Mouse (Mus musculus) kidney, adult 9 months (tissue): ENCODE measurements at regions not wholly inside any gene's neighbourhood (a gene's known extent, or its start where the extent isn't known, plus 50 kb on each side); places are given as distances from the start of the nearest gene placed in this dataset.
"Not testable (repeated sequence)": the region's sequence is repeated elsewhere in the genome, so short reads cannot be mapped to it uniquely, and the experiment has no call there.

ENCODE experiments used
- DNase-seq: peaks from one replicate; pipeline ENCODE4 v3.0.0; 2022

DNA sequence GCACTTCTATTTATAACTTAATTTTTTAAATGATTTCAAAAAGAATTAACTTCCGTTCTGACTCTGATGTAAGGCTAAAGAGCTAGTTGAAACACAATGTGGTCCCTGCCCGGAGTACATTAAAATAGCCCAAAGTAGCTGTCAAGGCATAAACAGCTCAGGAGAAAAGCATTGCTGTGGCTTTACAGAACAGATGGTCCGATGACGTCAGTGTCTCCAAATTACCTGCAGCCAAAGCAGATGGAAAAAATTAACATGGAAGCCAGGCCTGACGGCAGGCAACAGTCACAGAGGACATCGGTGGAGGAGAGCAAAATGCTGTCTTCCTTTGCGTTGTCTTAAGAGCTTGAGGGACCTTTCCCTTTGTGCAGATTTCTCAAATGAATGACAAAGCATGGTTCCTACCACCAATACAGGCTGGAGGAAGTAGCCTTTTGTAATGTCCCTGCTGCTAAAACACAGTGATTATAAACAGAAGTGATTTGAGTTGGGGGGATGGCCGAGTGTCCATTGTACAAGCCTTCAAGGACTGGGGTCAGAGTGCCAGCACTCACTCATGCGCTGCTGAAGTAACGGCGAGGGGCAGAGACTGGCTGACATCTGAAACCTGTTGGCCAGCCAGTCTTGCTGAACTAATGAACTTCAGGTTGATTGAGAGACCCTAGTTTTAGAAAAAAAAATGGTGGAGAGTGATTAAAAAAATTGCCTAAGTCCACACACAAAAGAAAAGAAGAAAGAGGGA, 101.8 kb upstream of the Plcl2 start:
- no peak for DNase-seq

DNA sequence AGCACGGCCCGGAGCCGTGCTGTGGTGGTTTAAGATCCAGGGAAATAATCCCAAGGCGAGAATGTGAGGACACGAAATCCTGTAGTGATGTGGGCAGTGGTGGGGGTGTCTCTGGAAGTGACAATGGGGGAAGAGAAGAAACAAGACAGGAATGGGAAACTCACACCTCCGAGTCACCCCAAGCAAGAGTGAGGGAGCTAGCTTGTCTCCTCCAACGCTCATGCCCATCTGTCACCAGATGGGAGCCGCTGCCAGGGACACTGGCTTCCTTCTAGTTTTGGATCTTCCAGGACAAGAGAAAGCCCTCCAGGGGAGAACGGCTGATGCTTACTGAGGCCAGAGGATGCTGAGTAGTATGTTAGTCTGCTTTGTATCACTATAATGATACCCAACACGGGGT, 100.6 kb upstream of the Plcl2 start:
- DNase-seq, result no peak

DNA sequence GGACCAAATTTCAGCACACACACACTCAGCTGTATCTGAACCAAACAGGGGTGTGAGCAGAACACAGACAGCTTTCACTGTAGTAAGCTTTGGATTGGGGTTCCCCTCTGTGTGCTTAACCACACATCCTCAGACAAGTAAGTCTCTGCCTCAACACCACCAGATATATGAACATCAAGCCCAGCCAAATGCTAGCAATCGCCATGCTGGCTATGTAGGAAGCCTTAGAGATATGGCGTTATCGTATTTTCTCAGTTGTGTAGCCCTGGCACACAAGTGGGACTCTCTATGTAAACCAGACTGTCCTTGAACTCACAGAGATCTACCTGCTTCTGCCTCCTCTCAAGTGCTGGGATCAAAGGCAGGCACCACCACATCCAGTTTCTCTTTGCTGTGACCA, 99.9 kb upstream of the Plcl2 start:
- DNase-seq, result no peak

DNA sequence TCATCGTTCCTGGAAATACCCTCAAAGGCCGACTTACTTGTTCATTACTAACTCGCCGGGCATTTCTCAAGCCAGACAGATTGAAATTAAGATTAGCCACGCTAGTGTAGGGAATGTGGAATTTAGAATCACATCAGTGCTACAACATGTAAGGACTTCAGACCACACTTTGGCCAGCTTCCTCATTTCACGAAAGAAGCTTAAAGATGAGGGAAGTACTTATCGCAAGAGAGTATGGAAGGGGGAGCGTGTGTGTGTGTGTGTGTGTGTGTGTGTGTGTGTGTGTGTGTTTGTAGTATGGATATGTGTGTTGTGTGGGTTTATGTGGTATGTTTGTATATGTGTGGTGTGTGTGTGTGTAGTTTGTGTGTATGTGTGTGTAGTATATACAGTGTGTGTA, 99.3 kb upstream of the Plcl2 start:
- DNase-seq, result no peak

DNA sequence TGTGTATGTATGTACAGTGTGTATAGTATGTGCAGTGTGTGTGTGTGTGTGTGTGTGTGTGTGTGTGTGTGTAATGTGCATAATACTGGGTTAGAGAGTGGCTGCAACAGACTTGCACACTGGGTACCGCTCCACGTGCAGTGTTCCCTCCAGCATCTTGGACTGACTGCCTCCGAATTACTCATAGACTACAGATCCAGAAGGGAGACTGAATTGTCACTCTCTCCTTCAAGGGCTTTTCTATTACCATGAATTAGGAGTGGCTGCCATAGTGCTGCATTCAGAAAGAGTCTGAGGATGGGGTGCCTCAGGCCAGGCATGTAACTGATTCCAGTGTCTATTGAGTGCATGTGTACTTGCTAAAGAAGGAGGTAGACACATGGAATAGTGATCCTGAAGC, 98.9 kb upstream of the Plcl2 start:
- no peak for DNase-seq

DNA sequence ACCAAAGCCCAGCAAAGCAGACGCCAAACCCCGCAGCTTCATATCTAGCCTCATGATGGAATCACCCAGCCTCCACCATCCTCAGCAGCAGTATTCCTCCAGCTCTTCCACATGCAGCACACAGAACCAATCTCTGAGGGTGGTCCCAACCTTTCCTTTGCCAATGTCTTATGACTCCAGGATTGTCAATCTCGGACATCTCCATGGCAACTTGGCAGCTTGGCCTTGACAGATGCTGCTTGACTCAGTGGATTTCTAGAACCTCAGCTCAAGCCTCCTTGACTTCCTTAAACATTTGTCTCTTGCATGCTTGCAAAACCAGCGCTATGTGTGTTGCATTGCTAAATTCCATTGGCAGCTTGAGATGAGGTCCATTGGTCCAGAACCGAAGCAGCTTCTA, 96.8 kb upstream of the Plcl2 start:
- DNase-seq, result no peak

DNA sequence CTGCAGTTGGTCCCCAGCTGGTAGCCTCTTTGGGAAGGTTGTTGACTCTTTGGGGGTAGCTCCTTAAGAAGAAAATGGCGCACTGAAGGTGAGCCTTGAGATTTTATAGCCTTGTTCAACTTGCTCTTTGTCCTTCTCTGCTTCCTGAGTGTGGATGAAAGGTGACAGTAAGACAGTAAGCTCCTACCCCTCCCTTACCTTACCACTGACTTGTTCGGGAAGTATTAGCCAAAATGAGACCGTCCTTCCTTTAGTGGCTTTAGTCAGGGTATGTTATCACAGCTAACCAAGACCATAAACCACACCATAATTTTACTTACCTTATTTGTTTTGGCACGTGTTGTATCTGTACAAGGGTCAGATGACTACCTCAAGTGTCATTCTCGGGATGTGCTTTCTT, 95.3 kb upstream of the Plcl2 start:
- no peak for DNase-seq

DNA sequence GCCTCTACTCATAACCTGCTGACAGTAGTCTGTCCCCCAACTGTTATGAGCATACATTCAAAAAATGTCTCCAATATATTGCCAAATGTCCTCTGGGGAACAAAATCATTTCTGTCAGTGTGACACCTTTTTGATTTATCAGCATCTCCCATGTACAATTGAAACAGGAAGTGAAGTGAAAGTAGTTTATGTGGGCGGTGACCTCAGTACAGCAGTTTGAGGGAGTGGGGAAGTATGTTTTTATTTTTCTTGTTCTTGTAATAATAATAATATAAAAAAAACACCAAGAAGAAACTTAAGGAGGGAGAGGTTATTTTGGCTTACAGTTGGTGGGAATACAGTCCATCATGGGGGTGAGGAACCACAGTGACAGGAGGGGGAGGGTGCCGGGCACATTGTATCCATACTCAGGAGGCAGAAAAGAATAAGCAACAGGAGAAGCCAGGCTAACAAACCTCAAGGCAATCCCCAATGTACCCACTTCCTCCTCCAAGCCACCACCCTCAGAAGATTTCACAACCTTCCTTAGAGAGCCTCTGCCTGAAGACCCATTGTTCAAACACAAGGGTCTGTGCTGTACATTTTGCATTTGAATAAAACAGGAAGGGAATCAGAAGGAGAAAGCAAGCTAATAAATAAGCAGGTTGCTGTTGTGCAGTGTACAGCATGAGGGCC, 93.7 kb upstream of the Plcl2 start:
- DNase-seq, result no peak

DNA sequence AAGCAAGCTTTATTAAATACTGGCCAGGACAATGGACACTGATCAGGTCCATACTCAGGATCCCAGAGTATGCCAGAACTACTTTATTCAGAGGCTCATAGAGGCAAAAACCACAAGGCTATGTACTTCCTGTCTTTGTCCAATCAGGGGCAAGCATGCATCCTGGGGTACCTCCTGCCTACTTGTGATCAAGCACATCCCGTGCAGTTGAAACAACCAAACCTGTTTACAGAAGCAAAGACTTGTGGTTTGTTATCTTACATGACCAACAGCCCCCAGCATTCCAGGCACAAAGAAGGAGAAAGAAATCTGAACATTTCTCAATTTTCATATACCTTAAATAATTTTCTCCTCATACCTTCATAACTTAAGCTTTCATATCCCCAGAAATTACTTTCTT, 93.1 kb upstream of the Plcl2 start:
- DNase-seq, result no peak

DNA sequence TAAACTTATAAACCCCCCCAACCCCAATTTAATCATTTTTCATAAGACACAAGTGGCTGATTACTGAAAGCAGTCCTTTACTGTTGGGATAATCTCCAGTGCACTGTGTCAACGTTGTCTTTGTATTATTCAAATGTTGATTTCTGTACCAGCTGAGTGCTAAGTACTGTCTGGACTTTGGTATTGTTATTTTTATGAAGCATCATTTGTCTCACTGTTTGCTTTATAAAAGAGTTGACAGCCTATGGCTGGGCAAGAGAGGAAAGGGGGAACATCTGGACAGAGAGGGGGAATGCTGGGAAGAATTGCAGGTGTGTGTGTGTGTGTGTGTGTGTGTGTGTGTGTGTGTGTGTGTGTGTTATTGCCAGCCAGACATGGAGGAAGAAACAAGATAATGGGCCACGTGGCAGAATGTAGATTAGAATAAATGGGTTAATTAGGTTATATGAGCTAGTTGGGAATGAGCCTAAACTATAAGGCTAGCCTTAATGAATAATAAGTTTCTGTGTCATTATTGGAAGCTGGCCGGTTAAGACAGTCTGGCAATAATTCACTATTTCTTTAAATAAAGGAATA, 92.6 kb upstream of the Plcl2 start:
- DNase-seq, result no peak

DNA sequence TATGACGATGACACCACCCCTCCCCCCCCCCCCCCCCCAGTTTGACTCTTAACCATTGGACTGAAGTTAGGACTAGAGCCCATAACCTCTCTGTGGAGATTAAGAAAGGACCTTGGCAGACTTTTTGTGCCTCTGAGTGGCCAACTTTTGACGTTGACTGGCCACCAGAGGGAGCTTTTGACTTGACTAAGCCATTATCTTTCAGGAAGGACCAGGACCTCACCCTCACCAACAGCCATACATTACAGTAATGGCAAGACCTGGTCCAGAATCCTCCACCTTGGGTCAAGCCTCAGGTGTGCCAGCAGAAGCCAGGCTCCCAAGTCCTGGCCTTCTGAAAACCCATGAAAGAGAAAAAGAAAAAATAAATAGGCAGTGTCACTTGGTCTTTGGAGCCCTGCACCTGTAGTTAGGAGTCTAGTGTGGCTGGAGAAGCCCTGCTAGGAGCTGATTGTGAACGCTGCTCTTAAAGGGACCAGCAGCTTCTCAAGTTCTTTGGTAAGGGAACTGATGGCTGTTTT, 90.3 kb upstream of the Plcl2 start:
- peak; percentile 62 for DNase-seq

DNA sequence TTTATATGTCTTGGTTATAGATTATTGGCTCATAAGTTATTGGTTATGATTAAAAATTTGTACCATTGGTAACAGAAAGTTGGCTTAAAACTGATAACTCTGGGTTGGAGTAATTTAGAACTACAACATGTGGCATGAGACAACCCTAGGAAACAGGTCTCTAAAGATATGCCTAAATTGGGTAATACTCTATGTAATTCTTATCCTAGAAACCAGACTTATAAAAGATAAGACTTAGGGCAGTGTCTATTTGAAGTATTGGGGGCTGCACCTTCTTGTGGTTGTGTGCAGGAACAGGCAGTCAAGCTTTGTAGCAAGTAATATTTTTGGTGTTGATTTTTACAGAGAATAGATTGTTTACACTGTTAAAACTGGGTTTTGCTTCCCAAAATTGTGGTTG, 89.7 kb upstream of the Plcl2 start:
- not testable (repeated sequence) for DNase-seq

DNA sequence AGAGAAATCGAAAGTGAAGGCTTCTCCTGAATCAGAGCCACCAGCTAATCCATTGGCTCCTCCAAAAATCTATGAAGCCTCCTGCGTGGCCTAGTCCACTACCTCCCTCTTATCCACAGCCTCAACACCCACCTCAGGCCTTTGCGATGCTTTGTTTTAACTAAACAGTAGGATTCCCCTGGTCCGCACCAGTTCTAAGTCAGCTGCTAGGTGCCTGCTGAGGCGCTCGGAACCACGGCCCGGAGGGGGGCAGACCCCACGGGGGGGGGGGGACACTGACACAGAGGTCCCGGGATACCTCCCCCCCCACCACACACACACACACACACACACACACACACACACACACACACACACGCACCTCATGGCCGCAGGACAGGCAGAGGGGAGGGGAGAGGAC, 89.2 kb upstream of the Plcl2 start:
- DNase-seq, result no peak

DNA sequence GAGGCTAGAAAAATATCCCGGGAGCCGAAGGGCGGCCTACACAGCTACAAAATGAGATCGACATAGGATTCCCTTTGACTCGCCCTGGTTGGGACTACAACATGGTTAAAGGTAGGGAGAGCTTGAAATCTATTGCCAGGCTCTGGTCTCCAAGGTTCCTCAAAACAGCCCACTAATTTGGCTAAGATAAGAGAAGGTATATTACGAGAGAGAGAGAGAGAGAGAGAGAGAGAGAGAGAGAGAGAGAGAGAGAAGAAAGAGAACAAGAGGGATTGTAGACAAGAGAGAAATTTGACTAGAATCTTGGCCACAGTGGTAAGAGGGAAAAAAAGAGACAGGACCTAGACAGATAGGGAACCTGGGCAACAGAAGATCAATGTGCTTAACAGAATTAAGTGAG, 88.5 kb upstream of the Plcl2 start:
- no peak for DNase-seq

DNA sequence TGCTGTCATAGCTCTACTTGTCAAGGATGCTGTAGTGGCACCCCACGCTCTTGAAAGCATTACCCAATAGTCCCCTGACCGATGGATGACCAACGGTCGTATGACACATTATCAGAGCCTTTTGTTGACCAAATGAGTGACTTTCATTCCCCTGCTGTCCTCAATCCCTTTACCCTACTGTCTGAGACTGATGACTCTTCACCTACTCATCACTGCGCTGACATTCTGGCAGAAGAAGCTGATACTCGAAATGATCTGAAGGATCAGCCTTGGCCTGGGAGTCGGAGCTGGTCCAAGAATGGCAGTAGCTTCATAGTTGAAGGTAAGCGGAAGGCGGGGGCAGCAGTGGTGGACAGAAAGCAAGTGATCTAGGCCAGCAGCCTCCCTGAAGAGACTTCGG, 87.7 kb upstream of the Plcl2 start:
- no peak for DNase-seq

DNA sequence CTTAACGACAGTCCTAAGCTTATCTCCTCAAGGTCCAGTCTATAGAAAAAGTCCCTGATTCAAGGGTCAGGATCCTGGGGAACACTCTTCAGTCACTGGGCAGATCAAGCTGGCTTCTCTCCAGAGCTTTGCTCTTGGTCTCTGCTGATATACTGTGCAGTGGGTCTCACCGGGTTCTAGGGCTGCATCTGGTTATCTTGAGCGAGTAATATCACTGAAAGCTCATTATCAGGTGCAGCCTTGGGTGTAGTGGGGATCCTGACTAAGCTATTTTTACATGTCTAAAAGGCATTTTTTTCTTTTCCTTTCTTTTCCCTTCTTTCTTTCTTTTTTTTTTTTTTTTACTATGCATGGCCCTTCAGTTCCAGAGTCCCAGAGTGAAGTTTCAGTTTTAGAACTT, 84.1 kb upstream of the Plcl2 start:
- DNase-seq, result no peak

DNA sequence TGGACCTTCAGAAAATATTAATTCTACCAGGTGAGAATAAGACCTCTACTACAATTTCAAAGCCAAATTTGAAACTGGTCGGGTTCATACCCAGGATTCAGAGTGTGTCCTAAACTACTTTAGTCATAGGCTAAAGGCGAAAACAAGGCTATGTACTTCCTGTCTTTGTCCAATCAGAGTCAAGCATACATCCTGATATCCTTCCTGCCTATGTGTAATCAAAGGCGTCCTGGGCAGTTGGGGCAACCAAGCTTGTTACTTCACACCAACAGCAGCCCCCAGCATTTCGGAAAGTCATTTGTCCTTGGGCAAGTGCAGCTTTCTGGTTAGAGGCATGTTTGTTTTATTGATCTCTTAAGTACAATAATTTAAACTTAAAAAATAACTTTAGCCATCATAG, 83.7 kb upstream of the Plcl2 start:
- DNase-seq, result no peak

DNA sequence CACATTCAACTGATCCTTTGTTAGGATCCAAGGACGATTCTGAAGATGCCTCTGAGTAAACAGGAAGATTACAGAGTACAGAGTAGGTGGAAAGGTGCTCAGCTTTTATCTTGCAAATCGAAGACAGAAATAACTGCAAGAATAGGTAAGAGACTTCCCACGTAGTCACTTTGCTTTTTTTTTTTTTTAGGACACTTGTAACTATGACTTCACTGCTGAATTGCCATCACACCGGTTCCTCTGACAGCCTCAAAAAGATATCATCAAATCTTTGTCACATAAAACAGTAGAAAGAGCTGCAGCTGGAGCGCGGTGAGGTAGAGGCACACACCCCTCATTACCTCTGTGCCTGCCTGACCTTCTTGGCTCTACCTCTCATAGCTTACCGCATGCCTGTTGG, 83.1 kb upstream of the Plcl2 start:
- no peak for DNase-seq

DNA sequence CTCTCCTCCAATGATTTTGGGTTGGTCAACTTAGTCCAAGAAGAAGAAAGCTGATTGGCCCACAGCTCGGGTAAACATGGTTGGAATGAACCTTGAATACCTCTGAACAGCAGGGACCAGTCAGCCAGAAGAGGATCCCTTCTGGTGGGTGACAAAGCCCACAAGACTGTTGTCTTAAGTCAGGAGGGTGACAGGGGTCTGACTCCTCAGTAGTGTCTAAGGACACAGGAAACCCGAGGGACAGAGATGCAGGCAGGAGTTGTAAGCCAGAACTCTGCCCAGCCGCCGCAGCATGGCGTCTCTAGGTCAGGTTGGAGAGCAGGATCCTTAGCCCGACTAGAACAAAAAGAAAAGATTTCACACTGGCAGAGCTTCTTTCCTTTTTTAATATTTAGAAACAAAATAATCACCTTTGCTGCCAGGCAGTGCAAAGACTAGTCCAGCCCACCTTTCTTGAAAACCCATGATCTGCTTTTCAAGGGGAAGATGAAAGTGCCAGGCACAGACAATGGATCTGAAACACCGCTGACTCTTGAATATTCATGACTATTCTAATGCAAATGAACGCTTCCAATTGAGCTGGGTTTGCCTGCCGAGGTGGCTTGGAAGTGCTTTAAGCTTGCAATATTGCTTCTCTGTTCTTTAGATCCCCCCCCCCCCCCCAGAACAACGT, 81.7 kb upstream of the Plcl2 start:
- DNase-seq, result no peak

DNA sequence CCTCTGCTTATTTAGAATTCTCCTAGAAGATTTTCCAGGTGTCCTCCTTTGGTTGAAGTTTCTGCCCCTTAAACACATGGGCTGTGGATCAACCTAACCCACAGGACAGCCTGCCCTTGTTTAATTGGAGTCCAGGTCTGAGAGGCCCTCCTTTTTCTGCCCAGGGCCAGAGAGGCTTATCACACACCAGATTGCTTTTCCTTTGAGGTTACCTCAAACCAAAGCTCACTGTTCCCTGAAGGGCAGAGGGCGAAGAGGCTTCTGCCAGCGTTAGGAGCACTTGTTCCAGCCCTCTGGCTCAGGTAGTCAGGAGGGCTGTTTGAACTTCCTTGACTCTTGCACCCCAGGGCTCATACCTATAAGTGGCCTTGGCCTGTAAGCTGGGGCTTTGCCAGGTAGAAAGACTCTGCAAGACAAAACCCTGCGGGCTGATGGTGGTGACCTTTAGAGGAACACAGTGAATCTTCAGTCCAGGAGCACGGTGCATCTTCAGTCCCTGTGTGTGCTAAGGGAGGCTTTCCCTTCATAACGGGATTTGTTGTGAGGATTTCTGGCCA, 81.1 kb upstream of the Plcl2 start:
- no peak for DNase-seq

DNA sequence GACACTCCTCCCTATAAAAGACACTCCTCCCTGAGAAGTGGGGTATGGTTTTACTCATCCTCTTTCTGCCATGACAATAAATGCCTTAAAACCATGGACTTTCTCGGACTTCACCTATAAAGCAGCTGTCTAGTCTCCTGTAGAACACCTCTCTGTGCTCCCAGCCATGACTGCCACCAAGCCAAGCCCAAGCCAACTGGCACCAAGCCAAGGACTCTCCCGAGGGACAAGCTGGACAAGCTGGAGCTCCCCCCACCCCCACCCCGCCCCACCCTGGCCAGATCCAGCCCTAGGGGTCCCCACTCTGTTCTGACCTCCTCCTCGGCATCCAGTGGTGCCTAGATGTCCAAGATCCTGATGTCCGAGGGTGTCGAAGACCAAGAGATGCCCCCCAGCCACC, 76.6 kb upstream of the Plcl2 start:
- DNase-seq, result no peak

DNA sequence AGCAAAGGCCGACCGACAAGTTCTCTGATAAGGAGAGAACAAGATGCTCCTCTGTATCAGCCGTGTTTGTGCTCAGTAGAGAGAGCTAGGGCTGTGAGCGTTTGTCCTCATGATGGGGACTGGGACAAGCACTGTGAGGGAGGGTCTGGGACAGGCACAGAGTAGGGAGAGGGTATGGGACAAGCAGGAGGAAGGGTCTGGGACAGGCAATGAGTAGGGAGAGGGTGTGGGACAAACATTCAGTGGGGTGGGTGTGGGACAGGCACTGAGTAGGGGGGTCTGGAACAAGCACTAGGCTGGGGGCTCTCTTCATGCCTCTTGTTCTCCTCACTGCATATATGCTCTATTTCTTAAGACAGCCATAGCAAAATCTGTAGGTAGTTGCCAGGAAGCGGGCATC, 70.2 kb upstream of the Plcl2 start:
- DNase-seq, result no peak

DNA sequence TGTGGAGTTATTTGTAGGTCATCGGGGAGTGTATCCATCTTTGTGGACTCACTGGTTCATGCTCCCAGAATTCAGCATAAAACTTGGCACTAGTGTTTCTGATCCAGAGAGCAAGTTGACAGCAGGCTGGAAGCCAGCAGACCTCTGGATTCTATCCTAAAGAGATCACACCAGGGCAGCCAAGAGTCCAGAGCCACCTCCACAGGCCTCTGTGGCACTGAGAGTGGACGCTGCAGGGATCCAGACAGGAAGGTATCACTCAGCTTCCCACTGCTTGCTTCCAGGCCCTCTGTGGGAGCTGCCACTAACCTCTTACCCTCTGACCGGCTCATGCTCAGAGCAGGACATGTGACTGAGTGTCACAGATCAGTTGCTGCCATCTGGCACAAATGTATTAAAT, 69.8 kb upstream of the Plcl2 start:
- peak; percentile 20 for DNase-seq

DNA sequence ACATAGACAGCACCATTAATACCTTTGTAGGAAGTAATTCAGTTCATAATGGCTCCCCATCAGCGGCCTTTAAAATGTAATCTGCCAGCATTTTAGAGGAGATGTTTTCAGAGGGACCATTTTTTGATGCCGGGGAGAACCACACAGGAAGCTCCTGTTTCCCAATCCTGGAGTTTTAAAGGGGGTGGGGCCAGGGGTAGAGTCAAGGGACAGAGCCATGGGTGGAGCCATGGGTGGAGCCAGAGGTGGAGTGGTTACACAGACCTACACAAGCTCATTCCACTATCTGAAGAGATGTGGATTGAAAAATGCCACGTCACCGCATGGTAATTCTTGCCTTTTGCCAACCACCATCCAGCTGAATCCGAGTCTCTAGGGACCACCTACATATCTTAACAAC, 67.1 kb upstream of the Plcl2 start:
- DNase-seq, result no peak
